Mouse (Mus musculus) Patski (cell line): Measurements from ENCODE around the gene Htr7. TPM values are rescaled to one million over a fixed set of nuclear protein-coding genes. Genes with fewer than 3 reads are reported as not detected.

Experiments
- ATAC-seq: fragments of 100-300 bp; one replicate; pipeline ENCODE4 v1.8.0; 2021
- CTCF ChIA-PET: fragments of 350-600 bp; sonication (Branson Sonifier 250); formaldehyde crosslinking; loops from one replicate; lab custom pipeline; 2022; ENCODE audit warnings: inconsistent platforms; lab: Charles Lee
- POLR2A ChIA-PET: fragments of 350-600 bp; sonication (Branson Sonifier 250); formaldehyde crosslinking; loops from one replicate; lab custom pipeline; 2022; ENCODE audit warnings: antibody characterized with exemption, inconsistent platforms; lab: Charles Lee
- DNase-seq: peaks from one replicate; pipeline ENCODE4 v3.0.0-alpha.2; 2011; ENCODE audit warnings: low read depth, low spot score
- H3K27me3 ChIP-seq: fragments of 371-371 bp; one replicate; pipeline ENCODE4 v1.5.1; 2021
- CTCF ChIP-seq: fragments of 100-300 bp; IDR thresholded peaks from one replicate; pipeline ENCODE4 v1.5.1; 2021
- in situ Hi-C: fragments of 300-500 bp; cut with MboI; formaldehyde crosslinking; loops from 3 replicates; pipeline ENCODE4 v1.11.1; 2018; ENCODE audit warnings: low pct_unique_long_range_greater_than_20kb, mixed read lengths
- polyA plus RNA-seq: library from polyadenylated mRNA; unstranded; gene quantifications from one replicate; pipeline ENCODE4 v1.2.3, GENCODE M21; 2021

The Htr7 gene
- polyA plus RNA-seq: not detected

DNA sequence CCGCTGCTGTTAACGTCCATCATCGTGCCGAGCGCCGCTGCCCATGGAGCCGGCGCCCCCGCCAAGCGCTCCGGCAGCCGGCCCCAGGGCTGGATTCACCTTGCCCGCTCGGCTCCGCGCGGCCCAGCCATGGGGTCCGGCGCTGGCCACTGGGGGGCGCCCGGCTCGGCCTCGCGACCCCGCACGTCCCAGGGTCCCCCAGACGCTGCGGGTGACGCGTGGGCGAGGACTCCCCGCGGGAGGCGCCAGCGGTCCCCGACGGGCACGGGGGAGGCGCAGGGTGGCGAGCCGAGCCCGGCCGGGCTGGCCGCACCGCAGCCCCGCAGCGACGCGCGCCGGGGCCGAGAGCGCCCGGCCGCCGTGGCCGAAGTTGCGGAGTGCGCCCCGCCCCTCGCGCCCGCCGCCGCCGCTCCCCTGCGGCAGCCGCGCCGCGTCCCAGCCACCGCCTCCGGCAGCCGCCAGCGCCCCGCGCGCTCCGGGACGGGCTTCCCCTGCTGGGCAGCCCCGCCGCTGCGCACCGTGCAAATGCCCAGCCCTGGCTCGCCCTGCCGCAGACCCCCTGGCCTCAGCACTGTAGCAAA, at the start of gene Htr7:
TSS of gene Htr7 (minus strand) at position 277 of the 581 bp plus-strand sequence.
- peaks cover 79% of the 10 kb centered on the region for H3K27me3 ChIP-seq
- ATAC-seq (no peak), DNase-seq (no peak)
- ChIA-PET POLR2A (no interaction called here), CTCF (no interaction called here)
- in situ Hi-C loops: no loop called here
- peak; percentile 74 for TF ChIP-seq CTCF

DNA sequence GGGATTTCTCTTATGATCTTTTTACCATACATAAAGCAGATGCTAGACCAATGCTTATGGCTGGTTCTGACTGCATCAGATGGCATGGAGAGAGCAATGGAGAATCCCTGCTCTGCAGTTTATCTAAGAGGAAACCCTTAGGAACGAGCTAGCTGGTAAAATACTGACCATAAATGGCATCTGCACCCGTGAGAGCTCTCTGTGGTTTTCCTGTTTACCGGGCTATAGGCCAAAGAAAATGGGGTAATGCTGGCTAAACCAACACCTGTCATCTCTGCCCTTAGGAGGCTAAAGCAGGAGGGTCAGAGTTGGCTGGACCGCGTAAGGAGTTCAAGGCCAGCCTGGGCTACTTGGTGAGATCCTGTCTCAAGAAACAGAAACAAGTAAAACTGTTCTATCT, 46.6 kb upstream of the Htr7 start:
- POLR2A ChIA-PET: no interaction called here
- TF ChIP-seq CTCF: no peak
- H3K27me3 ChIP-seq: no peaks in the 10 kb centered on the region
- CTCF ChIA-PET: interaction anchor here (1.9 kb wide), 1 partner anchor 13 kb away, joined by 7 read pairs; no protein-coding TSS in a partner anchor
- no peak for ATAC-seq
- no peak for DNase-seq
- in situ Hi-C loops: no loop called here

DNA sequence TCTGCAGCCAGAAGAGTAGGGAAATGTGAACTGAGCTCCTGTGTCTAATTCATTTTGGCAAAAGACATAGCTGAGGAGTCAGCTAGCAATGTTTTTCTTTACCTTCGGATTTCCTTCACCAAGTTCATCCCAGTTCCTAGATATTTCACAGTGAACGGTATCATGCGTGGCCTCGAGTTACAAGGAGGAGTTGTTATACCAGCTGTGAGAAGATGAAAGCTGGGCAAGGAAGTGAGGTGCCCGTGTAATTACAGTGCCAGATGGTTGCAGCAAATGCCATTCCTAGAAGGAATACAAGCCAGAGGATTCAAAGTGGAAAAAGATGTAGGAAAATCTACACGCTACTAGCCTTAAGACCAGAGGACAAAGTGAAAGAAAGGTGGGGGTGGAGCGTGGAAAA, 41.6 kb upstream of the Htr7 start:
- in situ Hi-C loops: loop anchor here (25.0 kb wide), 1 partner anchor 1437 kb away; no protein-coding TSS in a partner anchor
- H3K27me3 ChIP-seq: no peaks in the 10 kb centered on the region
- no peak for DNase-seq
- CTCF ChIA-PET: interaction anchor here (1.2 kb wide), 2 partner anchors 16 to 69 kb away, joined by 3 read pairs; no protein-coding TSS in a partner anchor
- TF ChIP-seq CTCF: no peak
- POLR2A ChIA-PET: no interaction called here
- ATAC-seq: no peak

DNA sequence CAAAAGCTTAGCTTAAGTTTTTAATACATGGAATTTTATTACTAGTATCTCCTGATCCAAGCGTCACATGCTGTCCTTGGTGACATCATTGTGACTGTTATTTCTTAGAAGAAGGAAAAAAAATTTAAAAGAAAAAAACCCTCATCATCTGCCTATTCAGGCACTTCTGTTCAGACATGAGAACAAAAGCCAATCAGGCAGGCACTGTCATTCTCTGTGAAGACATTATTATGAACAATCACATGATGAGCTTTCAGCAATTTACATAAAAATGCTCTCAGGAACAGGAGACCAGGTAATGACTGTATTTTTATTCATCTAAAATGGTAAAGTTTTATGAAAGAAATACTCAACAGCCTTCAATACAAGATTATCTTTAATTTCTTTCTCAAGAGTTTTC, 41.0 kb upstream of the Htr7 start:
- ChIA-PET POLR2A (no interaction called here), CTCF (interaction anchor here (1.2 kb wide), 2 partner anchors 16 to 69 kb away, joined by 3 read pairs; no protein-coding TSS in a partner anchor)
- DNase-seq: no peak
- H3K27me3 ChIP-seq: no peaks in the 10 kb centered on the region
- no peak for TF ChIP-seq CTCF
- no peak for ATAC-seq
- in situ Hi-C loops: loop anchor here (25.0 kb wide), 1 partner anchor 1436 kb away; no protein-coding TSS in a partner anchor

DNA sequence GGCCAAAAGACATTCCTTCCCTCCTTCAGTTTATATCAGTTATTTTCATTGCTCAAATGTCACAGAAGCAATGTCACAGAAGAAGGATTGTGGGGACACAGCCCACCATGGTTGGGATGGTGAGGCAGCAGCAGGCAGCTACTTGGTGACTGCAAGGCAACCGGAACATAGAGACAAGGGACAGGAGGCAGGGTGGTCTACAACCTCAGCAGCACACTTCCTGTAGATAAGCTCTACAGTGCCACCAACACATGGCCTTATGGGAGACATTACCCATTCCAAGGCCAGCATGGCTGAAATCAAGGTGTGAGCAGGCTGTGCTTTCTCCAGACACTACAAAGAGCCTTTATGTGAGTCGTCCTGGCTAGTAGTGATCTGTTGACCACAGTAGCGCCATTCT, 39.9 kb upstream of the Htr7 start:
- DNase-seq (no peak), ATAC-seq (no peak)
- ChIA-PET CTCF (no interaction called here), POLR2A (interaction anchor here (0.9 kb wide), 1 partner anchor 971 kb away, joined by 3 read pairs; no protein-coding TSS in a partner anchor)
- TF ChIP-seq CTCF: no peak
- in situ Hi-C loops: loop anchor here (25.0 kb wide), 1 partner anchor 1435 kb away; no protein-coding TSS in a partner anchor
- no peaks in the 10 kb centered on the region for H3K27me3 ChIP-seq

- POLR2A ChIA-PET: interaction anchor here (1.7 kb wide), 1 partner anchor 25 kb away, joined by 3 read pairs; no protein-coding TSS in a partner anchor
- ATAC-seq (peak; percentile 79), DNase-seq (no peak)
- peak; percentile 80 for TF ChIP-seq CTCF
- CTCF ChIA-PET: interaction anchor here (0.7 to 2.4 kb wide), 16 partner anchors 12 to 965 kb away, joined by 3 to 10 read pairs (median 4); no protein-coding TSS in a partner anchor
- H3K27me3 ChIP-seq: no peaks in the 10 kb centered on the region
- in situ Hi-C loops: loop anchor here (25.0 kb wide), 1 partner anchor 1428 kb away; no protein-coding TSS in a partner anchor
These were observed 33.5 kb upstream of the Htr7 start for GRCm38 (mm10) chr19:36090781-36091180.

GRCm38 (mm10) chr19:36083262-36084225, 26.2 kb upstream of the Htr7 start, which contains the start of gene Rpp30:
Rpp30 (plus strand) TSS chr19:36083716.
- ChIA-PET CTCF (interaction anchor here (0.6 to 1.9 kb wide), 6 partner anchors 10 to 1093 kb away, joined by 3 to 6 read pairs (median 4); no protein-coding TSS in a partner anchor), POLR2A (interaction anchor here (0.9 kb wide), 1 partner anchor 350 kb away, joined by 3 read pairs; no protein-coding TSS in a partner anchor)
- peak; percentile 38 for DNase-seq
- peak; percentile 85 for ATAC-seq
- H3K27me3 ChIP-seq: peaks cover 29% of the 10 kb centered on the region
- in situ Hi-C loops: loop anchor here (25.0 kb wide), 1 partner anchor 1421 kb away; no protein-coding TSS in a partner anchor
- TF ChIP-seq CTCF: no peak

DNA sequence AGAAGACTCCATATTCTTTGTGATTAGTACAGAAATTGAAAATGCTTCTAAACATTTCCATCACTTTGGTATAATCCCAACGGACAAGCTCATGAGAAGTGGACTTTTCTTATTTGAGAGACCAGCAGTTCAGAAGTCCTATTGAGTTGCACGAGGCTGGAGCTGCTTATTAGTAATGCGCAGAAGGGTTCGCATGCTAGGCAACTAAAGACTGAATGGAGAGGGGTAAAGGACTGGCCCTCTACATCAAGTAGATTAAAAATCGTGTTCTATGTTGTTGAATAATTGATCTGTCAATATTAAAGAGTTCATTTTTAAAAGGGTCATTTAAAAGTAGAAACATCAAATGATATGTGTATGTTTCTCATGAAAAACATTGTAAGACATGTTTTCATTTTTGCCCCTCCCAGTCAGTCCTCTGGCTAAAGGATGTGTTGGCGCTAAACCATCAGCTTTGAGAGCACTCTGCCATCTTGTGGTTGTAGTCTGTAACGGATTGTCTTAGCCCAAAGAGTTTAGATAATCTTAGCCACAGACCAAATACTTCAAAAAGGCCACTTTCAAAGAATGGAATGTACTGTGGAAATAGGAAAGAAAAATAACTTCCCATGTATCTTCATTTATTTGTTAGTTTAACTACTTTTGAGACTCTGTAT, 25.4 kb upstream of the Htr7 start:
- in situ Hi-C loops: loop anchor here (25.0 kb wide), 1 partner anchor 1420 kb away; no protein-coding TSS in a partner anchor
- POLR2A ChIA-PET: no interaction called here
- peak; percentile 7 for DNase-seq
- CTCF ChIA-PET: interaction anchor here (0.7 to 1.9 kb wide), 6 partner anchors 9 to 1092 kb away, joined by 3 to 6 read pairs (median 4); no protein-coding TSS in a partner anchor
- peaks cover 37% of the 10 kb centered on the region for H3K27me3 ChIP-seq
- peak; percentile 87 for TF ChIP-seq CTCF
- ATAC-seq: peak; percentile 89

GRCm38 (mm10) chr19:36062801-36063529, 5.7 kb upstream of the Htr7 start:
- CTCF ChIA-PET: interaction anchor here (1.0 kb wide), 1 partner anchor 19 kb away, joined by 3 read pairs; no protein-coding TSS in a partner anchor
- no peak for TF ChIP-seq CTCF
- in situ Hi-C loops: loop anchor here (5.0 kb wide), 1 partner anchor 1071 kb away; no protein-coding TSS in a partner anchor
- POLR2A ChIA-PET: no interaction called here
- H3K27me3 ChIP-seq: peaks cover 82% of the 10 kb centered on the region
- DNase-seq (no peak), ATAC-seq (no peak)
